Mouse (Mus musculus): ENCODE data around the gene Foxn3. TPM values are rescaled to one million over a fixed set of nuclear protein-coding genes. Genes with fewer than 3 reads are reported as not detected.

Foxn3 gene
- polyA plus RNA-seq, 1 experiment from 2014 or later, result 111 TPM

DNA sequence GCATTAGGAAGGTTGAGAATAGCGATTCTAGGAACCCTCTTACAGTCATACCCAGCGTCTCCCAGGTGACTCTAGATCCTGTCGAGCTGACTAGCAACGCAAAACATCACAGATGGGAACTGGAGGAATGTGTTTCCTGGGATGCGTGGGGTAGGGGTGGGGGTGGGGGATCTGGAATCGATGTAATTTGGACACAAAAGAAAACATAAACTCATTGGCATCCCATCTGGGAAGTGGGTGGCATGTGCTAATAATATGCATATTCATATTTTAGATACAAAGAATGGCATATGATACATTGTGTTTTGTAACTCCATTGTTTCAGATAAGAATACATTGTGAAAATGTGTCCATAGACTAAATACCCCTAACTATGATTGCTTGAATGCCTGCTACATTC lies 393.5 kb downstream of the Foxn3 start:
- Histone ChIP-seq H3K4me3 (no peak overlapping the region), H3K4me1 (no peaks in the 10 kb centered on the region), H3K4me2 (no peak overlapping the region), H3K27me3 (no peaks in the 10 kb centered on the region), H3K9ac (no peak overlapping the region), H3K36me3 (no peaks in the 10 kb centered on the region), H3K9me3 (no peaks in the 10 kb centered on the region), H3K27ac (no peak overlapping the region)
- no peak for ATAC-seq (ENCODE audit: insufficient number of reproducible peaks, insufficient read depth, low FRiP score, low TSS enrichment, low read depth)
- 85% methylated on average over 6 of the region's 6 CpGs for WGBS

- no peaks in the 10 kb centered on the region for H3K36me3 ChIP-seq
- H3K27ac ChIP-seq, result no peak overlapping the region
- ATAC-seq (ENCODE audit: insufficient number of reproducible peaks, insufficient read depth, low FRiP score, low TSS enrichment, low read depth), result no peak
- no peak overlapping the region for H3K4me2 ChIP-seq
- no peak overlapping the region for H3K4me3 ChIP-seq
- no peaks in the 10 kb centered on the region for H3K27me3 ChIP-seq
- WGBS, result 96% methylated on average over 6 of the region's 6 CpGs
- no peaks in the 10 kb centered on the region for H3K4me1 ChIP-seq
- no peaks in the 10 kb centered on the region for H3K9me3 ChIP-seq
- H3K9ac ChIP-seq, result no peak overlapping the region
Measured at GRCm38 (mm10) chr12:99166091-99166490, 397.3 kb downstream of the Foxn3 start.

- Histone ChIP-seq H3K9me3 (peaks cover under 1% of the 10 kb centered on the region; the same call in 1 of the 2 replicates), H3K9ac (no peak overlapping the region), H3K4me3 (no peak overlapping the region), H3K4me2 (no peak overlapping the region), H3K36me3 (no peaks in the 10 kb centered on the region), H3K27me3 (no peaks in the 10 kb centered on the region), H3K4me1 (peaks cover 5% of the 10 kb centered on the region; the same call in 1 of the 2 replicates), H3K27ac (no peak overlapping the region)
- WGBS, result 72% methylated on average over 9 of the region's 9 CpGs
- no peak for ATAC-seq (ENCODE audit: insufficient number of reproducible peaks, insufficient read depth, low FRiP score, low TSS enrichment, low read depth)
Measured at GRCm38 (mm10) chr12:99163342-99163682, 400.1 kb downstream of the Foxn3 start.

DNA sequence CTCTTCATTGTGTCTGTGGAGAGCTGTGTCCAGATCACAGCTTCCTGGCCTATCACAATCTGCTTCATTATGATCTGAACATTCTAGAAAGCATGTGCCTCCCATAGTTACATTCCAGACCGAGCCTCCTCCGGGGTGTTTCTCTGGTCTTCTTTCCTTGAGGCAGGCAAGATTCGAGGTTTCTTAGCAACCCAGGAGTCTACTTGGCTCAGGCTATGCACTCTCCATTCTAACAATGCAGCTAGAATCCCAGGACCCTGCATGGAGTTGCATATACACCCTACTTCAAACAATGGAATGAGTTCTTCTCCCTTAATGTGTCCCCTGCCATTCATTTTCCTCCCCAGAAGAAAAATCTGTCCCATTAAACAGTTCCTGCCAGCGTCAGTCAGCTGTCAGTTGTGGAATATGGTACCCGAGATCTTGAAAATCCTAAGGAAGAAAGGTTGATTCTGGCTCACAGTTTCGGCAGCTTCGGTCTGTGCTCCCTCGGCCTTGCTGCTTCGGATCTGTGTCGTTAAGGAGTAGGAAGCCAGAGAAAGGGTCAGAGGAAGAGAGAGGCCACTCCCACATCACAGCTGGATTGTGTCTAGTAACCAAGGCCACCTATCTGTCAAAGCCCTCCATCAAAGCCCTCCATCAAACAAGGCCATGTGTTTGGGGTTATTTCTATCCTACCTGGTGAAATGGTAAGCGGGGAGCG lies 400.6 kb downstream of the Foxn3 start:
- Histone ChIP-seq H3K27me3 (no peaks in the 10 kb centered on the region), H3K36me3 (no peaks in the 10 kb centered on the region), H3K4me2 (no peak overlapping the region), H3K4me3 (no peak overlapping the region), H3K9me3 (peaks cover 6% of the 10 kb centered on the region; the same call in 1 of the 2 replicates), H3K27ac (no peak overlapping the region), H3K4me1 (peaks cover 5% of the 10 kb centered on the region; the same call in 1 of the 2 replicates), H3K9ac (no peak overlapping the region)
- no peak for ATAC-seq (ENCODE audit: insufficient number of reproducible peaks, insufficient read depth, low FRiP score, low TSS enrichment, low read depth)
- WGBS, result 85% methylated on average over 12 of the region's 12 CpGs

DNA sequence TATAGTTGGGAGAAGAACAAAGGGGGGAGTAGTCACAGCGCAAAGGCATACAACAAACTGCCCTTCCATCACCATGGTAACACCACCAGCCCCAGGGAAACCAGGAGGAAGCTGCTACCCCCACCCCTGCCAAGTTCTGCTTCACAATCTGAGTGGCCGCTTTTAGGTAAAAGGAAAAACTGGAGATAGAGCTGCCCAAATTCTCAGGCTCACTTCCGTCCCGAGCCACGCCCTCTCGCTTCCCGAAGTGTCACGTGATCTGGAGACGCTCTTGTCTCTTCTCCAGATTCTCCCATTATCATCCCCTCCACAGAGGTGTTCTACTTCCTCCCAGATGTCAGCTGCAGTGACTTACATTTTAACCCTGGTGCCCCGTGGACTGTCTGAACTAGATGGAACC lies 401.2 kb downstream of the Foxn3 start:
- Histone ChIP-seq H3K36me3 (no peaks in the 10 kb centered on the region), H3K27ac (no peak overlapping the region), H3K9ac (no peak overlapping the region), H3K9me3 (peaks cover 7% of the 10 kb centered on the region; the same call in 1 of the 2 replicates), H3K27me3 (no peaks in the 10 kb centered on the region), H3K4me3 (no peak overlapping the region), H3K4me2 (no peak overlapping the region), H3K4me1 (peaks cover 5% of the 10 kb centered on the region; the same call in 1 of the 2 replicates)
- 77% methylated on average over 10 of the region's 10 CpGs for WGBS
- no peak for ATAC-seq (ENCODE audit: insufficient number of reproducible peaks, insufficient read depth, low FRiP score, low TSS enrichment, low read depth)

- no peak overlapping the region for H3K4me3 ChIP-seq
- no peaks in the 10 kb centered on the region for H3K27me3 ChIP-seq
- H3K4me1 ChIP-seq, result peaks cover 5% of the 10 kb centered on the region; the same call in 1 of the 2 replicates
- H3K9me3 ChIP-seq, result peaks cover 7% of the 10 kb centered on the region; the same call in 1 of the 2 replicates
- H3K4me2 ChIP-seq, result no peak overlapping the region
- 75% methylated on average over 8 of the region's 8 CpGs for WGBS
- no peaks in the 10 kb centered on the region for H3K36me3 ChIP-seq
- H3K27ac ChIP-seq, result no peak overlapping the region
- ATAC-seq (ENCODE audit: insufficient number of reproducible peaks, insufficient read depth, low FRiP score, low TSS enrichment, low read depth), result no peak
- H3K9ac ChIP-seq, result no peak overlapping the region
Measured at GRCm38 (mm10) chr12:99160061-99160460, 403.3 kb downstream of the Foxn3 start.

GRCm38 (mm10) chr12:99155904-99156303 lies 407.5 kb downstream of the Foxn3 start:
- Histone ChIP-seq H3K4me3 (no peak overlapping the region), H3K9me3 (peaks cover 7% of the 10 kb centered on the region; the same call in 1 of the 2 replicates), H3K27me3 (no peaks in the 10 kb centered on the region), H3K4me2 (no peak overlapping the region), H3K4me1 (peaks cover 12% of the 10 kb centered on the region), H3K36me3 (no peaks in the 10 kb centered on the region), H3K27ac (no peak overlapping the region), H3K9ac (no peak overlapping the region)
- ATAC-seq (ENCODE audit: insufficient number of reproducible peaks, insufficient read depth, low FRiP score, low TSS enrichment, low read depth), result no peak
- 83% methylated on average over 5 of the region's 5 CpGs for WGBS

- Histone ChIP-seq H3K9ac (no peak overlapping the region), H3K27ac (no peak overlapping the region), H3K36me3 (no peaks in the 10 kb centered on the region), H3K27me3 (no peaks in the 10 kb centered on the region), H3K4me2 (no peak overlapping the region), H3K4me1 (peaks cover 7% of the 10 kb centered on the region), H3K4me3 (no peak overlapping the region), H3K9me3 (peaks cover 7% of the 10 kb centered on the region; the same call in 1 of the 2 replicates)
- 82% methylated on average over 7 of the region's 7 CpGs for WGBS
- ATAC-seq (ENCODE audit: insufficient number of reproducible peaks, insufficient read depth, low FRiP score, low TSS enrichment, low read depth), result no peak
Measured at GRCm38 (mm10) chr12:99154230-99154629, 409.2 kb downstream of the Foxn3 start.

GRCm38 (mm10) chr12:99153664-99154063 lies 409.7 kb downstream of the Foxn3 start:
- H3K9me3 ChIP-seq, result peaks cover 7% of the 10 kb centered on the region; the same call in 1 of the 2 replicates
- 0 out of 2 replicates have a peak overlapping the region, but pooled peaks have one; percentile 21 for H3K9ac ChIP-seq
- H3K27ac ChIP-seq, result no peak overlapping the region

DNA sequence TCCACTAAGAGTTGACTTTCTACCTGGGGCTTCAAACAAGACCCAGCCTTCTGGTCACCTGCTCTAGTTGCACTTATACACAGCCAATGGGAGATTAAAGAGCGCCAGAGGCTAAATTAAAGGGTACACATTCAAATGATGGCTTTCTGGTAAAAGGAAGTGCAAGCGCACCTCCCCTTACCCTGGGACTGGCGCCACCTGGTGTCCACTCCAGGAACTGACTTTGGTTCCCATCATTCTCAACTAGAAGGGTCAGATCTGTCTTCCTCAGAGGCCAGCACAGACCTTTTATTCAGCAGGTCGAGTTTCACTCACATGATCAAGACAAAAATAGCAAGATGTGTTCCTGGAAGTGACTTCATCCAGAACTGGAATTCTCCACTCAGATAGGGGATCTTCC lies 413.3 kb downstream of the Foxn3 start:
- H3K9me3 ChIP-seq, result no peaks in the 10 kb centered on the region
- H3K27me3 ChIP-seq, result no peaks in the 10 kb centered on the region
- H3K36me3 ChIP-seq, result no peaks in the 10 kb centered on the region
- 48% methylated on average over 4 of the region's 4 CpGs for WGBS
- H3K27ac ChIP-seq, result no peak overlapping the region
- no peak overlapping the region for H3K4me2 ChIP-seq
- no peak for ATAC-seq (ENCODE audit: insufficient number of reproducible peaks, insufficient read depth, low FRiP score, low TSS enrichment, low read depth)
- peaks cover 7% of the 10 kb centered on the region for H3K4me1 ChIP-seq
- no peak overlapping the region for H3K9ac ChIP-seq
- no peak overlapping the region for H3K4me3 ChIP-seq

More at GRCm38 (mm10) chr12:99153664-99154063, 409.7 kb downstream of the Foxn3 start:
- Histone ChIP-seq H3K4me2 (no peak overlapping the region), H3K27me3 (no peaks in the 10 kb centered on the region), H3K4me1 (peaks cover 7% of the 10 kb centered on the region), H3K36me3 (no peaks in the 10 kb centered on the region), H3K4me3 (no peak overlapping the region)
- no peak for ATAC-seq (ENCODE audit: insufficient number of reproducible peaks, insufficient read depth, low FRiP score, low TSS enrichment, low read depth)
- 58% methylated on average over 10 of the region's 10 CpGs for WGBS

DNA sequence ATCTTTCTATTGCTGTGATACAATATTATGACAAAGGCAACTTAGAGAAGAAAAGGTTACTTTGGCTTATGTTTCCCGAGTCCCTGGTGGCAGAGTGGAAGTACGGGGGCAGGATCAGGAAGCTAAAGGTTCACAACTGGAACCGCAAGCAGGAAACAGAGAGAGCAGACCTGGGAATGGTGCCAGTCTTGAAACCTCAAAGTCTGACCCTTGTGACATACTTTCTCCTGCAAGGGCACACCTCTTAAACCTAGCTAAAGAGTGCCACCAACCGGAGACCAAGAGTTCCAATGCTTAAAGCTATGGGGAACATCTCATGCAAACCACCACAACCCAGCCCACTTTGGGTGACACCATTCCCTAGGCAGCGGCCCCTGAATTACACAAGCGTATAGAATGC lies 414.2 kb downstream of the Foxn3 start:
- Histone ChIP-seq H3K9me3 (no peaks in the 10 kb centered on the region), H3K4me1 (peaks cover 6% of the 10 kb centered on the region), H3K4me2 (no peak overlapping the region), H3K27ac (no peak overlapping the region), H3K27me3 (no peaks in the 10 kb centered on the region), H3K4me3 (no peak overlapping the region), H3K36me3 (no peaks in the 10 kb centered on the region), H3K9ac (no peak overlapping the region)
- no peak for ATAC-seq (ENCODE audit: insufficient number of reproducible peaks, insufficient read depth, low FRiP score, low TSS enrichment, low read depth)
- 91% methylated on average over 6 of the region's 6 CpGs for WGBS
